Mouse (Mus musculus) small intestine, adult 2 months (tissue): ENCODE data around the gene Wdr66. TPM values are rescaled to one million over a fixed set of nuclear protein-coding genes. Genes with fewer than 3 reads are reported as not detected.

Source experiments
- H3K27ac ChIP-seq: fragments of 200-500 bp; 2 replicates; pipeline ENCODE4 v1.5.1; 2012; ENCODE audit warnings: low read depth, low read length, control low read depth, inconsistent platforms; ENCODE audit not compliant: insufficient read depth
- H3K27me3 ChIP-seq: fragments of 200-500 bp; 2 replicates; pipeline ENCODE4 v1.6.1; 2012; ENCODE audit warnings: mild to moderate bottlenecking, moderate library complexity, low read length, inconsistent platforms; ENCODE audit not compliant: control insufficient read depth, insufficient read depth
- H3K36me3 ChIP-seq: fragments of 200-500 bp; 2 replicates; pipeline ENCODE4 v1.6.1; 2012; ENCODE audit warnings: mild to moderate bottlenecking, low read length, control low read depth, inconsistent platforms; ENCODE audit not compliant: control insufficient read depth, insufficient read depth
- H3K4me1 ChIP-seq: fragments of 200-500 bp; 2 replicates; pipeline ENCODE4 v1.6.1; 2012; ENCODE audit warnings: low read length, inconsistent platforms, mixed read lengths; ENCODE audit not compliant: control insufficient read depth, insufficient read depth, insufficient read length
- H3K4me3 ChIP-seq: fragments of 200-500 bp; 2 replicates; pipeline ENCODE4 v1.5.1; 2012; ENCODE audit warnings: low read depth, mild to moderate bottlenecking, control low read depth, inconsistent platforms, low read length, moderate library complexity
- CTCF ChIP-seq: fragments of 200-500 bp; IDR thresholded peaks from 2 replicates; pipeline ENCODE4 v1.5.1; 2012; ENCODE audit warnings: low read depth, mild to moderate bottlenecking, control low read depth, inconsistent platforms, low read length, moderate library complexity, mixed read lengths; ENCODE audit not compliant: insufficient replicate concordance, insufficient read length; ENCODE audit errors: extremely low read depth
- POLR2A ChIP-seq: fragments of 200-500 bp; IDR thresholded peaks from 2 replicates; pipeline ENCODE4 v1.6.1; 2012; ENCODE audit warnings: low read depth, mild to moderate bottlenecking, control low read depth, inconsistent platforms, low read length, moderate library complexity
- WGBS: fragments of 180-500 bp; shearing (Covaris S2); methylation state at CpG from one replicate; pipeline ENCODE4 v1.1.7; 2018; 5-methylcytosine and 5-hydroxymethylcytosine counted together
- polyA plus RNA-seq: library from polyadenylated mRNA; depleted of rRNA; stranded (reverse); fragments of >200 nt; gene quantifications from 2 replicates; pipeline ENCODE4 v1.2.3, GENCODE M21; 2012

Wdr66 gene
- polyA plus RNA-seq, 1 experiment, result 0.27 TPM

DNA sequence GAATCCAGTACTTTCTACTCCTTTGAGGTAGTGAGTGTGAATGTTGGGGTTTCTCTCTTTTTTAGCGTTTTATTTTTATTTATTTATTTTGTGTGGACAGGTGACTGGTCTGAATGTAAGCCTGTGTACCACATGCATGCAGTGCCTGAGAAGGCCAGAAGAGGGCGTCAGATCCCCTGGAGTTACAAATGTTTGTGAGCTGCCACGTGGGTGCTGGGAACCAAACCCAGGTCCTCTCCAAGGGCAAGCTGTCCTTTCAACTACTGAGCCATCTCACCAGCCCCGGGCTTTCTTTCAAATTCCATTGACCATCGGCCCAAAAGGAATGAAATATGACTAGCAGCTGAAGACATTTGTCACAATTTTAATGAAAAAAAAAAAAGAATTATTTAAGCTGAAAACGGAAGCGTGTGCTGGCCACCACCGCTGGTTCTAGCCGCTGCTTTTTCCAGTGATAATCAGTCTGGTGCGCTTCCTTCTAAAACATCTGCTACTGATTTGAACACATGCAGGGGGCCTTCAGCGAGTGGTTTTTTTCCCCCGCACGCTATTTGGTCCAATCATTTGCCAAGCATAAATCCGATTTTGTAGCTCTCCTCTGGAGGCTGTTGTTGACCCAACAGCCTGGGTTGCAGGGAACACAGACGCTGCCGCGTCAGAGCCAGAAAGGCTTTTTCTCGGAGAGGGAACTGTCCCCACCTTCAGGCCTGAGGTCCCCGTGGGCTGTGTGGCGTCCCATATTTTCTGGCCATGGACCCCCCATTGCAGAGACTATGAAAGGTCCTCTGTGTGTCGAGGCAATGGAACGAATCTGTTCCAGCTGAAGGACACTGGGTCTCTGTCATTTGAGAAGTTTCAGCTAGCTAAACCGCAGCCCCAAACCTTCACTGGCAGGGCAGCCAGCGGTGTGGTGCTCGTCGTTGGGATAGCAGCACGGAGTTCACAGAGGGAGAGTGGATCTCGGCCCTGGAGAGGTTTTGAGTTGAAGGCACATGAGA is 16.9 kb downstream of the Wdr66 start:
- Histone ChIP-seq H3K27ac (no peak overlapping the region), H3K27me3 (no peaks in the 10 kb centered on the region), H3K4me3 (no peak overlapping the region), H3K4me1 (no peaks in the 10 kb centered on the region), H3K36me3 (no peaks in the 10 kb centered on the region)
- WGBS, result 85% methylated on average over 28 of the region's 28 CpGs
- no peak for TF ChIP-seq CTCF
- TF ChIP-seq POLR2A, result no peak

DNA sequence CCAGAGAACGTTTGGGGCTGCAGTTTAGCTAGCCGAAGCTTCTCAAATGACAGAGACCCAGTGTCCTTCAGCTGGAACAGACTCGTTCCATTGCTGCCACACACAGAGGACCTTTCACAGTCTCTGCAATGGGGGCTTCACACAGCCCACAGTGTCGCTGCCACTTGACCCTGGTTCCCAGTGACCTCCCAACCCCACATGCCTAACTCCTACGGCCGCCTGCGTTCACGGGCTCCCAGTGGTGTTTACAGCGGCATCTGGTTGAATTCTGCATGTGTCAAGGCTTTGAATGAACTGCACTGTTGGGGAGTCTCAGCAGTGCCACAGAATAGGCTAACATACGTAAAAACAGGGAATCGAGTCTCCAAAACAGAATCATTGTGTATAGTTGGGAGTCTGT is 19.0 kb downstream of the Wdr66 start:
- Histone ChIP-seq H3K36me3 (no peaks in the 10 kb centered on the region), H3K27ac (no peak overlapping the region), H3K4me1 (no peaks in the 10 kb centered on the region), H3K4me3 (no peak overlapping the region), H3K27me3 (no peaks in the 10 kb centered on the region)
- no peak for TF ChIP-seq POLR2A
- TF ChIP-seq CTCF, result no peak
- WGBS, result 81% methylated on average over 11 of the region's 11 CpGs

DNA sequence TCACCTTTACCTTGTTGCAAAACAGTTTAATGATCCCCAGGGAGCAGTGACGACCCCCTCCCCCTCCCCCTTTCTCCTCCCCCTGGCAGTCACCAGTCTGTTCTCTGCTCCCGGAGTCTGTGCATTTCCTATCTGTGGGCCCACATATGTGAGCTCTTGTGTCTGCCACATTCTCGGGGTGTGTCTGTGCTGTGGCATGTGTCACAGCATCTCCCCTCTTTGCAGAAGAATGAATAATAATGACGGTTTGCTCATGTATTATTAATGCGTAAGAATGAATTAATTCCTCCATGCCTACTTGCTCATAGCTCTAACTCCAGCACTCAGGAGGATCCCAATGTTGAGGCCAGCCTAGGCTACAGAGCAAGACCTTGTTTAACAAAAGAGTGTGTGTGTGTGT is 21.0 kb downstream of the Wdr66 start:
- no peaks in the 10 kb centered on the region for H3K27me3 ChIP-seq
- H3K27ac ChIP-seq, result no peak overlapping the region
- no peak for TF ChIP-seq POLR2A
- no peak for TF ChIP-seq CTCF
- WGBS, result 78% methylated on average over 5 of the region's 5 CpGs
- H3K36me3 ChIP-seq, result no peaks in the 10 kb centered on the region
- no peak overlapping the region for H3K4me3 ChIP-seq
- no peaks in the 10 kb centered on the region for H3K4me1 ChIP-seq

DNA sequence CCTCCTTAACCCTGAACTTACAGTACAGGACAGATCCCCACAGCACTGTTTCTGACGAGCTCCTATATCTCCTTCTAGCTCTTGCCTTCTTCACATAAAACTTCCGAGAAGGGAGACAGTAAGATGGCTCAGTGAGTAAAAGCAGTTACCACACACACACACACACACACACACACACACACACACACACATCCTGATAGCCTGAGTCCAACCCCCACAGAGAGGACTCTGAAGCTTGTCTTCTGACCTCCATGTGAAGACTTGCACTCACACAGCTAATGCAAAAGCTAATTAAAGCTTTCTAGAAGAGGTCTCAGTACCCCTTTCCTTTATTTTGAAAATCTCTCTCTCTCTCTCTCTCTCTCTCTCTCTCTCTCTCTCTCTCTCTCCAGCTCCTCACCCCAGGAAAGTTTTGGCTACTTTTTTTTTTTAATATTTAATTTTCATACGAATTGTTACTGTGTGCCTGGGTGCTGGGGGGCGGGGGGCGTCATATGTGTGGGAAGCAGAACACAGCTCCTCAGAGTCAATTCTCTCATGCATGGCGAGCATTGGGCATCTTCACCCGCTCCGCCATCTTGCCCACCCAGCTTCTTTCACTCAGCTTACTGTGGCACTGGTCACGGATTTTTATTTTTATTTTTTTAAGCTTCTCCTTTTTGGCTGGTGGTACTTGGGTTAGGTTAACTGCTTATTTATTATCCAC is 24.9 kb downstream of the Wdr66 start:
- TF ChIP-seq POLR2A (no peak), CTCF (no peak)
- Histone ChIP-seq H3K27ac (no peak overlapping the region), H3K4me1 (no peaks in the 10 kb centered on the region), H3K27me3 (no peaks in the 10 kb centered on the region), H3K36me3 (no peaks in the 10 kb centered on the region), H3K4me3 (no peak overlapping the region)
- 77% methylated on average over 9 of the region's 9 CpGs for WGBS

DNA sequence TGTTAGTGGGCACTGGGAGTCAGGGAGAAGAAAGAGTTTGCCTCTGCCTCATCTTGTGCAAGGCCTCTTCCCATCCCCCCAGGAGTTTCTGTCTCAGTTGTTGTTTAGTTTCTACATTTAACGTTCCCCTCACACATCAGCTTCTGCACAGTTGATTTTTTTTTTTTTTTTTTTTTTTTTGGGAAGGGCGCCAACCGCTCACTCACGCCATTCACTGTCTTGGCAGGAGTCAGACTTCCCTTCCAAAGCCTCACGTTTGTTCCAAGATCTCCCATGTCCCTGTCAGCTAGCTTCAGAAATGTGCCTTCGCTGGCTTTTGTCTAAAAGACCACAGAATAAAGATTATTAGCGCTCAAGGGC is 25.4 kb downstream of the Wdr66 start:
- 58% methylated on average over 7 of the region's 7 CpGs for WGBS
- H3K27me3 ChIP-seq, result no peaks in the 10 kb centered on the region
- H3K36me3 ChIP-seq, result no peaks in the 10 kb centered on the region
- no peak for TF ChIP-seq POLR2A
- no peak for TF ChIP-seq CTCF
- H3K4me1 ChIP-seq, result no peaks in the 10 kb centered on the region
- H3K27ac ChIP-seq, result no peak overlapping the region
- no peak overlapping the region for H3K4me3 ChIP-seq

DNA sequence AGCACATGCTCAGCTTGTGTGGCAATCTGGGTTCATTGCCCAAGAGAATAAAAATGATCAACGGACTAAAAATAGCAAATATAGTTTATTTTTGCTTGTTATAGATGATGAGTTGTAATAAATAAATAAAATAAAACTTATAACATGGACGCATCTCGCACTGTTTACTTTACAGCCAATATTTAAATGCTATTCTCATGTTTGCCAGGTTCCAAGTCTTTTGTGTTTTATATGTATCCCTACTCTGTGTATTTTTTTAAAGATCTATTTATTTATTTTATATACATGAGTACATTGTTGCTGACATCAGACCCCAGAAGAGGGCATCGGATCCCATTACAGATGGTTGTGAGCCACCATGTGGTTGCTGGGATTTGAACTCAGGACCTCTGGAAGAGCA is 25.8 kb downstream of the Wdr66 start:
- TF ChIP-seq POLR2A, result no peak
- TF ChIP-seq CTCF, result no peak
- H3K4me3 ChIP-seq, result no peak overlapping the region
- WGBS, result 77% methylated on average over 4 of the region's 4 CpGs
- no peak overlapping the region for H3K27ac ChIP-seq
- H3K4me1 ChIP-seq, result no peaks in the 10 kb centered on the region
- no peaks in the 10 kb centered on the region for H3K36me3 ChIP-seq
- no peaks in the 10 kb centered on the region for H3K27me3 ChIP-seq

DNA sequence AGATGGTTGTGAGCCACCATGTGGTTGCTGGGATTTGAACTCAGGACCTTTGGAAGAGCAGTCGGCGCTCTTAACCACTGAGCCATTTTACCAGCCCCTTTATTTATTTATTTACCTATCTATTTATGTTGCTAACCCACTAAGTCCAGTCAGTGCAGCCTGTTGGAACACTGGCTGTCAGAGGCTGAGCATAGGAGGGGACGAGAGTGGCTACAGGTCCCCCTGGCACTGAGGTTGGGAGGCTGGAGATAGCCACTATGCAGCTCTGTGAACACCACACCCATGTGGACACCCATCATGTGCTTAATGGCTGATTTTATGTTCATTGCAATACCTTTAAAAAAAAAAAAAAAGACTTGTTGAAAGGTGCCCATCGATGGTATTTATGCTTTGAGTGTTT is 27.3 kb downstream of the Wdr66 start:
- H3K4me1 ChIP-seq, result no peaks in the 10 kb centered on the region
- no peak overlapping the region for H3K4me3 ChIP-seq
- H3K27ac ChIP-seq, result no peak overlapping the region
- no peaks in the 10 kb centered on the region for H3K27me3 ChIP-seq
- no peaks in the 10 kb centered on the region for H3K36me3 ChIP-seq
- WGBS, result 87% methylated on average over 4 of the region's 4 CpGs
- TF ChIP-seq POLR2A (no peak), CTCF (no peak)
